Mouse (Mus musculus) cerebellum, adult 2 months (tissue): ENCODE data around the gene Eif4ebp2. TPM values are rescaled to one million over a fixed set of nuclear protein-coding genes. Genes with fewer than 3 reads are reported as not detected.

ENCODE experiments used
- DNase-seq, 2 experiments: peaks; one replicate each; pipeline ENCODE4 v3.0.0; 2021
- H3K27ac ChIP-seq: fragments of 200-500 bp; 2 replicates; pipeline ENCODE4 v1.5.1; 2012; ENCODE audit warnings: low read length, control low read depth, inconsistent platforms; ENCODE audit not compliant: insufficient read depth
- H3K27me3 ChIP-seq: fragments of 200-500 bp; 2 replicates; pipeline ENCODE4 v1.6.1; 2012; ENCODE audit warnings: inconsistent platforms, mild to moderate bottlenecking, low read length, moderate library complexity; ENCODE audit not compliant: control insufficient read depth, insufficient read depth
- H3K4me1 ChIP-seq: fragments of 200-500 bp; 2 replicates; pipeline ENCODE4 v1.6.1; 2011; ENCODE audit warnings: low read length; ENCODE audit not compliant: control insufficient read depth, insufficient read depth
- H3K4me3 ChIP-seq: fragments of 200-500 bp; replicated peaks from 2 replicates; pipeline ENCODE3; 2011; ENCODE audit warnings: mild to moderate bottlenecking, low read depth, low read length, control low read depth; ENCODE audit not compliant: insufficient read depth
- CTCF ChIP-seq: fragments of 200-500 bp; IDR thresholded peaks from 2 replicates; pipeline ENCODE4 v1.5.1; 2011; ENCODE audit warnings: low read depth, mild to moderate bottlenecking, control low read depth, low read length, moderate library complexity, borderline replicate concordance; ENCODE audit not compliant: insufficient read depth
- POLR2A ChIP-seq: fragments of 200-500 bp; IDR thresholded peaks from 2 replicates; pipeline ENCODE4 v1.6.1; 2011; ENCODE audit warnings: low read length, control low read depth, borderline replicate concordance; ENCODE audit not compliant: insufficient read depth
- WGBS: fragments of 180-500 bp; shearing (Covaris S2); methylation state at CpG from one replicate; pipeline ENCODE4 v1.1.7; 2018; 5-methylcytosine and 5-hydroxymethylcytosine counted together
- polyA plus RNA-seq: library from polyadenylated mRNA; depleted of rRNA; stranded (reverse); fragments of >200 nt; gene quantifications from 2 replicates; pipeline ENCODE4 v1.2.3, GENCODE M21; 2012; rRNA removed

Eif4ebp2 gene
- polyA plus RNA-seq: 30.4 and 32.0 TPM in 2 replicates

DNA sequence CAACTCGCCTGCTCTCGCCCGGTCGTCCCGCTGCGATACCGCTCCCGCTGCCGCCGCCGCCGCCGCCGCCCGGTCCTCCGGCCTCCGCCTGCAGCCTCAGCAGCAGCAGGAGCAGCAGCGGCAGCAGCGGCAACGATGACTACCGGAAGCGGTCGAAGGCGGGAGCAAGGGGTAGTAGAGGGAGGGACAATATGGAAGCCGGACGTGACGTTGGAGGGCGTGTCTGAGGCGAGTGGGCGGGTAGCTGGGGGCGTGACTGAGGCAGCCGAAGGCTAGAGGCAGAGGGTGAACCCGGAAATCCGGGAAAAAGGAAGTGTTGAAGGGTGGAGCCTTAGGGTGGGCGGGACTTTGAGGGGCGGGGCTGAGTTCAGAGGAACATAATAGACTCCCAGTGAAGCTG is at the start of gene Eif4ebp2:
Gene Eif4ebp2, minus strand, starts transcription at position 17 of the 400 bp plus-strand sequence.
- Histone ChIP-seq H3K4me3 (peak within 1 kb of the TSS; percentile 87), H3K4me1 (peaks cover 15% of the 10 kb centered on the region; the same call in 1 of the 2 replicates), H3K27me3 (no peaks in the 10 kb centered on the region), H3K27ac (peak within 1 kb of the TSS; percentile 22; the same call in 1 of the 2 replicates)
- DNase-seq: peak; percentile 97 to 99
- TF ChIP-seq CTCF (no peak), POLR2A (peak; percentile 95)
- under 1% methylated on average over 34 of the region's 36 CpGs for WGBS

DNA sequence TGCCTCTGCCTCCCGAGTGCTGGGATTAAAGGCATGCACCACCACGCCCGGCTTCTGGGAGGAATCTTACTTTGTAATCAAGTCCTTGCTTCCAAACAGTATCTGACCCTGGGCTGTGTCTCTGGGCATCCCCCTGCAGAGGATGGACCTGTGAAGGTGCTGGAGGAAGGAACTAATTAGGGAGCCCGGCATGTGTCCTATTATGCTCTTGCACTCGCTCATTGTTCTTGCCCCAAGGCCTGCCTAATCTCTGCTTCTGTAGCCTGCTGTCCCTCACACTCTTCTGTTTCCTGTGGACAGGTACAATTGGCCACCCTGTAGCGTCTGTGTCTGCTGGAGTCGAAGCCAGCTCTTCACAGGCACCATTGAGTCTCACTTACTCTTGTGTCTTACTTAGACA is 48.3 kb upstream of the Eif4ebp2 start:
- no peak for DNase-seq
- H3K27me3 ChIP-seq: no peaks in the 10 kb centered on the region
- no peak overlapping the region for H3K4me3 ChIP-seq
- peaks cover 11% of the 10 kb centered on the region for H3K4me1 ChIP-seq
- H3K27ac ChIP-seq: no peak overlapping the region
- TF ChIP-seq CTCF: no peak
- no peak for TF ChIP-seq POLR2A
- WGBS: 81% methylated on average over 7 of the region's 7 CpGs

GRCm38 (mm10) chr10:61499505-61500466 is 47.3 kb upstream of the Eif4ebp2 start:
- peak; percentile 30 to 43 for DNase-seq
- WGBS: 56% methylated on average over 20 of the region's 20 CpGs
- no peaks in the 10 kb centered on the region for H3K27me3 ChIP-seq

DNA sequence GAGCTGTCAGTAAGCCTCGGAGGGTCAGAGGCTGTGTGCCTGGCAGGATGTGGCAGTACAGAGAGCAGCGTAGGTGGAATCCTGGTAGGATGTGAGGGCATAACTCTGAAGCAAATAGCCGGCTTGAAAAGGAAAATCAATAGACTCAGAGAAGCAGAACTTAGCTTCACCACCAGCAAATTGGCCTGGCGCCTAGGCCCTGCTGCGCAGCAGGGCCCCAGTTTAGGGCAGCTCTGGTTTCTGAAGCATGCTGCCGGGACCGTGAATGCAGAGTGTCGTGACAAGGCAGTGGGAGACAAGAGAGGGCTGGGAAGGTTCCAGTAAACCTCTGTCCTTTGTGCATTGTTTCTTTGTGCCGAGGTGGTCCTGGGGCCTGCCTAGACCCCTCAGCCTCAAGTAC is 43.8 kb upstream of the Eif4ebp2 start:
- 24% methylated on average over 9 of the region's 9 CpGs for WGBS
- no peak overlapping the region for H3K27ac ChIP-seq

More at GRCm38 (mm10) chr10:61499505-61500466, 47.3 kb upstream of the Eif4ebp2 start:
- Histone ChIP-seq H3K27ac (no peak overlapping the region), H3K4me3 (no peak overlapping the region), H3K4me1 (peaks cover 11% of the 10 kb centered on the region)
- TF ChIP-seq POLR2A (no peak), CTCF (no peak)

DNA sequence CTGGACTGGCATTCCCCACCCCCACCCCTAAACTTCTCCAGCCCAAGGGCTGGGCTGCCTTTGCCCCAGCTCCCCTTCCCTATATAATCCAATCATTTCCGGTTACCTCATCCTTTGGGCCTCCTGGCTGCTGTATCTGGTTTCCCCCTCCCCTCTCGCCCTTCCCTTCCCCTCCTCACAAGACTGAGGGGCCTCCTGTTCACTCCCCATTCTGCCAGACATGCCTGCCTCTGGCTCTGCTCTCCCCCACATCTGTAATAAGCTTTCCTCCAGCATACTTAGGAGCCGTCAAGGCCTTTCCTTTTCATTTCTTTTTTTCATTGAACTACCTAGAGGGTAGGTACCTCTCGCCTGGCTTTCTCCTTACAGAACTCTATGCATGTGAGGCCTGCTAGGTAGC is 43.0 kb upstream of the Eif4ebp2 start:
- no peak overlapping the region for H3K27ac ChIP-seq
- TF ChIP-seq CTCF (no peak), POLR2A (no peak)
- H3K4me3 ChIP-seq: no peak overlapping the region
- no peak for DNase-seq
- 79% methylated on average over 4 of the region's 4 CpGs for WGBS
- H3K27me3 ChIP-seq: no peaks in the 10 kb centered on the region
- peaks cover 11% of the 10 kb centered on the region for H3K4me1 ChIP-seq

More for the DNA sequence above, 43.8 kb upstream of the Eif4ebp2 start:
- no peak for DNase-seq
- Histone ChIP-seq H3K4me3 (no peak overlapping the region), H3K4me1 (peaks cover 11% of the 10 kb centered on the region), H3K27me3 (no peaks in the 10 kb centered on the region)
- TF ChIP-seq CTCF (no peak), POLR2A (no peak)

DNA sequence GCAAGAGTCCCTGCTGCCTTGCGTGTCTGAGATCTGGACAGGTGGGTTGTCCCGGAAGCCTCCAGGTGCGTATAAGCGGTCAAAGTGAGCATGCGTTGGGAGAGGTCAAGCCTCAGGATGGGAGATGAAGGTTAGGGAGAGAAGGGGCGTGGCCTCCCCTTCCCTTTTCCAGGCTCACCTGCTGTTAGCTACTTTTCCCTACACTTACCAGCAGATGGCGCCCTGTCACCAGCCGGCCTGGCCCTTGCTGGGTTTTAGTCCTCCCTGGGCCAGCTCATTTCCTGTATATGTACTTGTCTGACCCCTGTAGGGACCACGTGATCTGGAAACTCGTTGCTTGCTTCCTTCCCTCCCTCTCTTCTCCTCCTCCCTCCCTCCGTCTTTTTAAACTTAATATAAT is 39.6 kb upstream of the Eif4ebp2 start:
- Histone ChIP-seq H3K27ac (no peak overlapping the region), H3K4me3 (no peak overlapping the region), H3K4me1 (no peaks in the 10 kb centered on the region), H3K27me3 (no peaks in the 10 kb centered on the region)
- TF ChIP-seq CTCF (peak; percentile 83), POLR2A (no peak)
- 17% methylated on average over 11 of the region's 11 CpGs for WGBS
- peak; percentile 71 to 73 for DNase-seq

GRCm38 (mm10) chr10:61491573-61491972 is 39.1 kb upstream of the Eif4ebp2 start:
- Histone ChIP-seq H3K27me3 (no peaks in the 10 kb centered on the region), H3K4me3 (no peak overlapping the region), H3K27ac (no peak overlapping the region), H3K4me1 (no peaks in the 10 kb centered on the region)
- DNase-seq: no peak
- TF ChIP-seq POLR2A (no peak), CTCF (no peak)
- 51% methylated on average over 8 of the region's 8 CpGs for whole genome bisulfite sequencing

GRCm38 (mm10) chr10:61488522-61489110 is 36.2 kb upstream of the Eif4ebp2 start:
- H3K27ac ChIP-seq: no peak overlapping the region
- DNase-seq: no peak
- TF ChIP-seq POLR2A (no peak), CTCF (no peak)
- no peak overlapping the region for H3K4me3 ChIP-seq
- H3K4me1 ChIP-seq: no peaks in the 10 kb centered on the region
- 89% methylated on average over 6 of the region's 6 CpGs for WGBS
- no peaks in the 10 kb centered on the region for H3K27me3 ChIP-seq
